In the genomic region with DNA sequence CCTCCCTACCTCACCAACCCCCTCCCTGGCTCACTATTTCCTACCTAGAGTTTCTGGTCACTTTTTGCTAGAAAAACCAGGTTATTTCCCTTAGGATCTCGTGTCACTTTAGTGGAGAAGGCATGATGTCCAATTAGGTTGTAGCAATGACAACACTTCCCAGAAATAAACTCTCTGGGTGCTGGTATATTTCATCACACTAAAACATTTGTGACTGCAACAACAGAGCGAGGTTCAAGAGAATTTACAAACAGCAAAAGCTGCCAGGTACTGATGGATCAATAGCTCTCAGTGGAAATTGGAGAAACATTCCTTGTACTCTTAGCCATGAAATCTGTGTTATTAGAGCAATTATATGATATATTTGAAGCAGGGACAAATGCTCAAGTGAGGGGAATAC, we compare ENCODE assay signal across 16 mouse cellular contexts.
"Had no signal": no experiment of that assay in that cellular context is flagged by ENCODE, and none has a peak within 500 bp of the region (broad histone marks: within the 10 kb centered on the region; RNA-seq: fewer than 3 reads in every experiment).

No protein-coding gene starts in this region.

- H3K36me3 ChIP-seq: neural tube, embryonic 13.5 days; neural tube, embryonic 15.5 days; stomach, embryonic 15.5 days had no signal

- H3K9ac ChIP-seq: neural tube, embryonic 13.5 days; neural tube, embryonic 15.5 days; stomach, embryonic 15.5 days had no signal

- H3K9me3 ChIP-seq: neural tube, embryonic 13.5 days; neural tube, embryonic 15.5 days; stomach, embryonic 15.5 days had no signal

- H3K4me1 ChIP-seq: neural tube, embryonic 13.5 days; neural tube, embryonic 15.5 days; stomach, embryonic 15.5 days had no signal

- H3K27me3 ChIP-seq: neural tube, embryonic 13.5 days; neural tube, embryonic 15.5 days; stomach, embryonic 15.5 days had no signal

- H3K4me3 ChIP-seq: neural tube, embryonic 13.5 days; neural tube, embryonic 15.5 days; stomach, embryonic 15.5 days had no signal

- H3K4me2 ChIP-seq: neural tube, embryonic 13.5 days; neural tube, embryonic 15.5 days; stomach, embryonic 15.5 days had no signal

- DNase-seq: retina, postnatal 1 day; right cerebral cortex, adult 18-20 months; right cerebral cortex, postnatal 14 days; right cerebral cortex, postnatal 25 days; right cerebral cortex, postnatal 4 days; spleen, adult 18-20 months; thymus, adult 18-20 months; thymus, adult 2 months; thymus, postnatal 14 days; thymus, postnatal 25 days; thymus, postnatal 36 days; thymus, postnatal 4 days had no signal

- H3K27ac ChIP-seq: neural tube, embryonic 13.5 days; neural tube, embryonic 15.5 days; stomach, embryonic 15.5 days; stomach, postnatal 0 days had no signal
